Mouse (Mus musculus) frontal cortex, postnatal 25 days (tissue): ENCODE results near the gene Smarcb1.
A peak's percentile ranks its signal among the peaks of the same experiment; 100 is the strongest.

Experiments used
- DNase-seq, 2 experiments: peaks; one replicate each; pipeline ENCODE4 v3.0.0; 2022; ENCODE audit warnings: low spot score in 2 of 2

Smarcb1 gene

GRCm38 (mm10) chr10:75934991-75935390, 13.6 kb upstream of the Smarcb1 start:
- no peak for DNase-seq

DNA sequence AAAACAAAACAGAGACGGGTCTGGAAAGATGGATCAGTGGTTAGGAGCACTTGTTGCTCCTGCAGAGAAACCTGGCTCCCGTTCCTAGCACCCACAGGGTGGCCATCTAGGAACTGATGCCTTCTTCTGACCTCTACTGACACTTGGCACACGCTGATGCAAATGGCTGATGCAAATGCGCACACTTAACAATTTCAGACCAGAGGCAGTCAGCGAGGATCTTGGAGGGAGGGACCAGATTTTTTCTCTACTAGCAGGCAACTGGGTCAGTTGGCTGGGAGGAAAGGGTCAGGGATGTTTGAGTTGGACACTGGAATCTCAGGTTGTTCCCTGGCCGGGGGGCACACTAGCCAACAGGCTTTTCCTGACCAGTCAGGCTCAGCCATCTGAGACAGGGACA, 11.5 kb upstream of the Smarcb1 start, which contains the start of gene Chchd10:
Chchd10 (plus strand) TSS at position 240 of the 400 bp plus-strand sequence.
- no peak for DNase-seq

DNA sequence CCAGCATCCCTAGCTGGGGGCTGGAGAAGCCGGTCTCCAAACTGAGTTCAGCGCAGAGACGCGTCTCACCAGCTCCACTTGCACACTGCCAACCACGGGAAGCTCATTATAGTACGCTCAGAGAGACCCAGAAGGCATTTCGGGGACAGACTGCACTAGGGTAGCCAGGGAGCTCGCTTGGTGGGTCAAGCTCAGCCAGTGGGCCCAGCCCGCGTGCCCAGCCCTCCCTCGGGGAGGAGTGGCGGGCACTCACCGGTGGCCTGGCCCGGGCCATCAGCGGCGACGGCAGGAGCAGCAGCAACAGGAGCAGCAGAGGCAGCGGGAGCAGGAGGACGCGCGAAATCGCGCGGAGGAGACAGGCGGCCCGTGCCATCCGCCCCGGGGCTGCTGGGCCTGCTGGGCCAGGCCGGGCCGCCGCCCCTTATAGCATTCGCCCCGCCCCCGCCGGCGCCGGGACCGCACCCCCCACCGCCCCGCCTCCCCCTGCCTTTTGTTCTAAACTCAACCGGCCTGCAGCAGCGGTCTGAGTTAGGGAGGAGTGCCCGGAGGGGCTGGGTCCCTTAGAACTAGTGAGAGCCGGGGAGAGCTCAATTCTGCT, 10.8 kb upstream of the Smarcb1 start:
- no peak for DNase-seq

DNA sequence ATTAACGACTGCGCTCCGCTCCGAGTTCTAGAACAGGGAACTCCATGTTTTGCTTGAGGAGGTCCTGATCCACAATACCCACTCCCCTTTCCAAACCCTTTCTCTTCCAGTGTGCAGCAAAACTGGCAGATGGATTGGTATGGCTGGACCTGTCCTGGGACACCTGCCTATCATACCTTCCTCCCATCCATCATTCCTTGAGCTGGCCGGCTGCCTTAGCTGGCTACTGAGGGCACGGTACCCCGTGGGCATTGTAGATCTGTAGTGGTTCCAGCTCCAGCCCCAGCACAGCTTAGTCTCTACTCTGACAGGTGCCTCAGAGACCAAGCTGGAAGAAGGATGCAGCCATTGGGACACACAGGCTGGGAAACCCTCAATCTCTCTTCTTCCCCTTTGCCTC, 9.9 kb upstream of the Smarcb1 start:
- DNase-seq, result no peak

DNA sequence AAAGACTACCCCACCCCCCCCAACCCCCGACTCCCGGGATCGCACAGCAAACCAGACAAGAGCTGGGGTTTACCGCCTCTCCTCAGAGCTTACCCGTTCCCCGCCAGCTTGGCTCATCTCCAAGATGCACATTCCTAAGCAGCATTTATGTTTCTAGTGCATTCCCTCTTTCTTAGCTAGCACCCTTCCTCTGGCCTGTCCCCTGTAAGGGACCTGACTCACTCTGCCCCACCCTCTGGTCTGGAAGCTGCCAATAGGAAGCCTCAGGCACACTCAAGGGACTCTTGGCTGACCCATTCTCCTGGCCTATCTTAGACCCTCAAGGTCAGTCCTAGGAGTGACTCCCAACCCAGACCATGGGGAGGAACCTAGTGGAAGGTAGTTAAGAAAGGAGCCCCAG, 8.9 kb upstream of the Smarcb1 start:
- DNase-seq, result no peak

DNA sequence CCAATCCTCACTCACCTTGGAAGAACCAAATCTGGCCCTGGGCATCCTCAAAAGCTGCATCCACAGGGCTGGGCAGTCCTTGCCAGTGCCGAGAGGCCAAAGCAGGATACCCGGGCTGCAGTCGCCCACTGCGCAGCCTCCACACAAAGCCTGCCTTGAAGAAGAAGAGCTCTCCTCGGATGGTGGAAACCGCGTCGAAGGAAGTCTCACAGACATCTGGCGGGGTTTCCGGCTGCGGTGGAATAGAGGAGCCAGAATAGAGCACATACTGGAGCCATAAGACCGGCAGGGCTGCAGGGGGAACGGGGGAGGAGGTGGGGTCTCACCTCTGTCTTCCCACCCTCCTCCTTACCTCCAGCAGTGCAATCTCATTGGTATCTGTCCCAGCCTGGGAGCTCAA, 5.0 kb upstream of the Smarcb1 start:
- DNase-seq, result no peak

- no peak for DNase-seq
These were observed 2.9 kb upstream of the Smarcb1 start for GRCm38 (mm10) chr10:75924324-75924723.

- DNase-seq, result no peak
These were observed 526 bp upstream of the Smarcb1 start for GRCm38 (mm10) chr10:75921726-75922560.

DNA sequence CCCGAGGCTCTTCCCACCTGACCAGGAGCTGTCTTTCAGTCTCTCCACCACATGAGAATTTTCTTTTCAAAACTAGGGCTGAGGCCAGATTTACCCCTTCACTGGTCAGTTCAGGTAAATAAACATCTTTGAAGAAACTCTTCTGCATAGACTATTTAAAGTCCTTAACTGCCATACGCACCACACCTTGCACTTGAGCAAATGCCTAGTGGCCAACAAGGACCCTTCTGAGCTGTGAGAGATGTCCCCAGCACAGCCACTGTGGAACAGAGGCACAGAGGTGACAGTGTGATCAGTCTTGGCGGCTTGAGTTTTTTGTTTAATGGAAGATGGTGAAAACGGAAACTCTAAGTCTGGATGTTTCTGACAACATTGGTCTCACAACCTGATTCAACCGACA, 2.4 kb downstream of the Smarcb1 start:
- no peak for DNase-seq

DNA sequence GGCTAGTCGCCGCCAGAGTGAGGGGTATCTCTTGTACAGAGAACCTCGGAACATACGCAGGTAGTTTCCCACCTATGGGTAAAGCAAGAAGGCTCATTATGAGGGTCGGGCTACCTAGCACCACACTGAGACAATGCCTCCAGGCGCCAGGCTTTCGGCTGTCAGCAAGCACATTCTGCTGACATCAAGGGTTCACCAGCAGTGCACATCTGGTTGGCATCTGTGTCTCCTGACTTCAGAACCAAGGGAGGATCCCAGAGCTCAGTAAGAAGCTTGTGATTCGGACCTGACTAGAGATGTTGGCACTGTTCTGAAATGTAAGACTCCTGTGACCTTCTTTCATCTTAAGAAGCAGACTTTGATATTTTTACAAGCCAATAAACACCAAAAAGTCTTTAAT, 4.6 kb downstream of the Smarcb1 start:
- DNase-seq, result no peak

GRCm38 (mm10) chr10:75915557-75915956, 5.9 kb downstream of the Smarcb1 start:
- DNase-seq, result no peak

GRCm38 (mm10) chr10:75913013-75913589, 8.3 kb downstream of the Smarcb1 start:
- DNase-seq, result no peak

GRCm38 (mm10) chr10:75910698-75911097, 10.7 kb downstream of the Smarcb1 start:
- DNase-seq, result no peak

DNA sequence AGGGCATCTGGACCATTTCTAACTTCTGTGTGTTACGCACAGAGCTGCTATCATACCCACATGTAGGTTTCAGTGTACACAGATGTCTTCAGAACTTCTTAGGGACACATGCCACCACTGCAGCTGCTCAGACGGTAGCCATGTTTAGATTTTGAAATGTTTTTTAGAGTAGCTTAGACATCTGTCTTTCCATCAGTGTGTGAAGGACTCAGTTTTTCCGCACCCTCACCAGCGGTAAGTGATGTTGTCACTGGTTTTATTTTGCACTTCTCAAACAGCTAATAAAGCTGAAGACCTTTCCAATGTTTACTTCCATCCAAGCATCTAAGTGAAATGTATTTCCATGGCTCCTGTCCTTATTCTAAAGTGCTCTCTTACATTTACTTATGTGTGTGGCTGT, 14.5 kb downstream of the Smarcb1 start:
- no peak for DNase-seq

DNA sequence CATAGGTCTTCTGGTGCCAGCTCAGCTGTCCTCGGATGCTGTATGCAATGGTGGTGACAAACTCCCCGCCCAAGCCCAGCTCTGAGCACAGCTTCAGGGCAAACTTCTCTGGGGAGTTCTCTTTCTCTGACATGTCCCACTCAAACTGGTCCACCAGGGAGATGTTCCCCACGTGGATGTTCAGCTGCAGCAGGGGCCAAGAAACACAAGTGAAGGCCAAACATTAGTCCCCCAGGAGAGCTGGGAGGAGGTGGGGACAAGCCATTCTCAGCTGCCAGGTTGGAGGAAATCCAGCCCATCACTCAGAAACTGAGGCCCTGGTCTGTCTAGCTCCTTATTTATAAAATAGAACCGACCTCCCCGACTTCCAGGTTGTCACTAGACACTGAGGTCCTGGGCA, 17.0 kb downstream of the Smarcb1 start:
- DNase-seq, result no peak

DNA sequence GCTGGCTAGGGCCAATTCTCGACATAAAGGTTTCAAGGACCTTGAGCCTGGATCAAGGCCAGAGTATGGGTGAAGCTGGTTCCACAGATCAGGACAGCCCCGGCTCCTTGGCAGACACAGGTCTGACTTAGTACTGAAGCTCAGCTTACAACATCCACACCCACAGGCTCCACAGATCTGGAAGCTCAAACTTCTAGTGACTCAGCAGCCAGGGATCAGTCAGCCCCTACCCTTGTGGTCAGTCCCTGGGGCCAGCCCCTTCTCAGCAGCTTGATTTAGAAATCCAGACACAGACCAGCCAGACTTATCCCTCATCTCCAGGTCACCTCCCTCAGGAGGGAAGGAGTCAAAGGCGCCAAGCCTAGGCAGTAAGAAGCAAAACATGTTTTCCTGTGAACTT, 22.6 kb downstream of the Smarcb1 start:
- DNase-seq, result no peak

DNA sequence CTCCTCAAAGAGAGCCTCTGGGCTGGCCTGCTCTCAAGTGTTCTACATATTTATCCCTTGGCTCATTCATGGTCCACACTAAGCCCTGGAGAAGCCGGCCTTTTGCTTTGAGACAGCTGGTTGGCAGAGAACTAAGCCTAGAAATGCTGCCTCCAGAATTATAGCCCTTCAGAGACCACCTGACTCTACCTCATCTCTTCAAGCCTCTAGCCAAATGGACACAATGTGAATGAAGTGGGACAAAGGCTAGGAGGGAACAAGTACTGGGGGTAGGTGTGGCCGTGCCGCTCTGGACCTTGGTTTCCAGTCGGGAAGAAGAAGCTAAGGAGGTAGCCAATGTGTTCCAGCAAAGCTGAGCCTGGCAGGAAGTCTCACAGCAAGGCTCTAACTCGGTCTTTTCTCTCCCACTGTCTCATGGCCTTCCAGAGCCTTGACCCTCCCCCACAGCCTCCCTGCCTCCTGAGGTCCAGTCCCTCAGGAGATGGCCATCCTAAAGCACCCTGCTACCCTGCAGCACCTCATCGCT, 23.3 kb downstream of the Smarcb1 start:
- no peak for DNase-seq

GRCm38 (mm10) chr10:75897373-75897772, 24.0 kb downstream of the Smarcb1 start:
- DNase-seq, result peak; percentile 66 to 68

- DNase-seq, result no peak
These were observed 25.2 kb downstream of the Smarcb1 start for GRCm38 (mm10) chr10:75896208-75896607.

DNA sequence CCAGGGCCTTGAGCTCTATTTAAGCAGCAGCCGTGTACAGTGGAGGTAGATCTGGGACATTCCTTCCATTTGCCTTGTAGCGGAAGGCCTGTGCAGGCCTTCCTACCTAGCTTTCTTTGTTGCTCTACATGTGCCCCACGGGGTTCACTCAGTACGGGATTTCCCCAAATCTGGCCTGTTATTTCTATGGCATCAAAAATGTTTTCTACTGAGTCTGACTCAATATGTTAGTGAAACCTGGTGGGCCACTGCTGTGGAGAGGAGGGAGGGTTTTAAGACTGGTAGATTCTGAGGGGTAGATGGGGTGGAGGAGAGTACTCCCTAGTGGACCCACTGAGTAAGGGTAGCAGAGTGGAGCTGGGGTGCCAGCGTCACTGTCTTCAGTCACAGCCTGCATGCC, 25.7 kb downstream of the Smarcb1 start:
- no peak for DNase-seq

- DNase-seq, result no peak
These were observed 26.8 kb downstream of the Smarcb1 start for GRCm38 (mm10) chr10:75894601-75895000.

DNA sequence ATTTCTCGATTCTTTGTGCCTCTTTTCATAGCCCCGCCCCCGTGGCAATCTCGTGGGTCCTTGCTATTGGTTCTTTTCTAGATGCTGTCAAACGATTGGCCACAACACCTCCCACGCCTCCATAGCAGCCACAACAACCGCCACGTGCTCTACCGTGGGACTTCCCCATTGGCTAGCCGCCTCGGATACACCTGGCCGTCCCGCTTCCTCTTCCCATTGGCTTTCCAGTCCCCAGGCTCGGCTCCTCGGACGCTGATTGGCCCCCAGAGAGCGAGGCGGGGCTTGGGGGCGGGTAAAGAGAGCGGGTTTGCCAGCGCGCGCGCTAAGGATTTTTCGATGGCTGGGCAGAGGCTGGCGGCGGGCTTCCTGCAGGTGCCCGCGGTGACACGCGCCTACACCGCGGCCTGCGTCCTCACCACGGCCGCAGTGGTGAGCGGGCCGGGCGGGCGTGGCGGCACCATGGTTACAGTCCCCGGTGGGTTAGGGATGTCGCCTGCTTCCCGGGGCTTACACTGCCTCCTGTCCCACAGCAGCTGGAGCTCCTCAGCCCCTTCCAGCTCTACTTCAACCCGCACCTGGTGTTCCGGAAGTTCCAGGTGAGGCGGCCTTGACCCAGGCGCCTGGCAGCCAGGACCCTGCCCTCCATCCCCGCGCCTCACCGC, 28.2 kb downstream of the Smarcb1 start, which contains the start of gene Derl3:
Derl3 (plus strand) TSS at position 325 of the 662 bp plus-strand sequence.
- peak; percentile 81 to 92 for DNase-seq
